Mouse (Mus musculus) hindbrain, embryonic 12.5 days (tissue): ENCODE measurements around the gene Tent2. TPM values are rescaled to one million over a fixed set of nuclear protein-coding genes. Genes with fewer than 3 reads are reported as not detected.
"Not testable (repeated sequence)": the region's sequence is repeated elsewhere in the genome, so short reads cannot be mapped to it uniquely, and the experiment has no call there.

Experiments used
- ATAC-seq: fragments of 200-750 bp; cut with Nextera tagmentation; 2 replicates; pipeline ENCODE4 v1.8.0; 2017; ENCODE audit warnings: moderate TSS enrichment; ENCODE audit not compliant: low FRiP score
- H3K27ac ChIP-seq: fragments of 300-500 bp; sonication (generic); 2 replicates; pipeline ENCODE4 v1.5.1; 2016; ENCODE audit warnings: mild to moderate bottlenecking
- H3K27me3 ChIP-seq: fragments of 300-500 bp; sonication (generic); 2 replicates; pipeline ENCODE4 v1.6.1; 2016; ENCODE audit warnings: mild to moderate bottlenecking
- H3K36me3 ChIP-seq: fragments of 300-500 bp; sonication (generic); 2 replicates; pipeline ENCODE4 v1.6.1; 2016; ENCODE audit warnings: mild to moderate bottlenecking
- H3K4me1 ChIP-seq: fragments of 300-500 bp; sonication (generic); 2 replicates; pipeline ENCODE4 v1.6.1; 2016
- H3K4me2 ChIP-seq: fragments of 300-500 bp; sonication (generic); replicated peaks from 2 replicates; pipeline ENCODE4 v1.6.1; 2016; ENCODE audit warnings: mild to moderate bottlenecking
- H3K4me3 ChIP-seq: fragments of 300-500 bp; sonication (generic); 2 replicates; pipeline ENCODE4 v1.5.1; 2016; ENCODE audit warnings: mild to moderate bottlenecking
- H3K9ac ChIP-seq: fragments of 300-500 bp; sonication (generic); 2 replicates; pipeline ENCODE4 v1.6.1; 2016; ENCODE audit warnings: mild to moderate bottlenecking, moderate library complexity
- H3K9me3 ChIP-seq: fragments of 300-500 bp; sonication (generic); replicated peaks from 2 replicates; pipeline ENCODE4 v1.6.1; 2016; ENCODE audit warnings: mild to moderate bottlenecking
- WGBS: fragments of 180-500 bp; shearing (Covaris S2); methylation state at CpG from one replicate; pipeline ENCODE4 v1.1.7; 2016; 5-methylcytosine and 5-hydroxymethylcytosine counted together
- polyA plus RNA-seq: library from polyadenylated mRNA; unstranded; fragments of >200 nt; fragmentation: Nextera tagmentation; extraction: Ambion mirVana; gene quantifications from 2 replicates; pipeline ENCODE4 v1.2.1, GENCODE M21; 2016

Tent2 gene
- polyA plus RNA-seq, 1 experiment from 2014 or later = 55.7 TPM

GRCm38 (mm10) chr13:93187792-93188191, 4.4 kb downstream of the Tent2 start:
- not testable (repeated sequence) for H3K9ac ChIP-seq, ATAC-seq, H3K4me2 ChIP-seq, H3K27ac ChIP-seq, H3K27me3 ChIP-seq, H3K9me3 ChIP-seq, H3K36me3 ChIP-seq, H3K4me3 ChIP-seq
- H3K4me1 ChIP-seq = peaks cover 16% of the 10 kb centered on the region
- WGBS = 96% methylated on average over 5 of the region's 5 CpGs

DNA sequence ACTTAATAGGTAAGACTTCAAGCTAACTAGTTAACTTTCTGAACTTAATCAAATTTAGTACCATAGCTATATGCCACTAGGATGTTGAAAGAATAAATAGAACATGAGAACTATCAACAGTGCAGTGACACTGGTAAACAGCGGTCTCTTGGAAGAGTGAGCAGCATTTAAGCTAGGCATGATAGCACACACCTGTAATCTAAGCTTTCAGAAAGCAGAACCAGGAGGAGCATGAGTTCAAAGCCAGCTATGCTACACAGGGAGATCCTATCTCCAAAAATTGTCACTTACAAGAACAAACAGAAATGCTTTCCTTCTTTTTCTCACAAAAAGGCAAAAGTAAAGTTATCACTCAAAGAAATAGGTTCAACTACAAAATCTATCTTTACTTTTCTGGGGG, 11.8 kb downstream of the Tent2 start:
- ATAC-seq = no peak
- no peak overlapping the region for H3K9ac ChIP-seq
- H3K9me3 ChIP-seq = no peaks in the 10 kb centered on the region
- H3K4me2 ChIP-seq = no peak overlapping the region
- H3K36me3 ChIP-seq = peaks cover 14% of the 10 kb centered on the region
- no peaks in the 10 kb centered on the region for H3K27me3 ChIP-seq
- 100% methylated on average over 1 of the region's 1 CpGs for WGBS
- H3K27ac ChIP-seq = no peak overlapping the region
- H3K4me3 ChIP-seq = no peak overlapping the region
- H3K4me1 ChIP-seq = no peaks in the 10 kb centered on the region

DNA sequence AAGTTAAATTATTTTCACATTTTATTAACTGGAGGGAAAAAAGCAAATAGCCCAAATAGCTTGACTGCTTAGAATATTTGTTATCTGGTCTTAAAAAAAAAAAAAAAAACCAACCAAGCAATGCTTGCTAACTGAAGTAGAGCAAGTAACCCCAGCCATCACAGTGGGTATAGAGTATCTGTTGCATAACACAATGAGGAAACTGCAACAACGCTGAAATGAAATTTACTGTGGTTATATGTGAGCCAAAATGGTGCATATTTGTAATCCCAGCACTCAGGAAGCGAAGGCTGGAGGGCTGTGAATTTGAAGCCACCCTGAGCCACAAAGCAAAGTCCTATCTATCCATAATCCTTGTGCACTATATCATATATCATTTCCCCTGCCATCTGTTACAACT, 12.7 kb downstream of the Tent2 start:
- Histone ChIP-seq H3K4me2 (no peak overlapping the region), H3K4me1 (no peaks in the 10 kb centered on the region), H3K9me3 (no peaks in the 10 kb centered on the region), H3K4me3 (no peak overlapping the region), H3K27me3 (no peaks in the 10 kb centered on the region), H3K27ac (no peak overlapping the region), H3K36me3 (peaks cover 18% of the 10 kb centered on the region), H3K9ac (no peak overlapping the region)
- 93% methylated on average over 2 of the region's 2 CpGs for WGBS
- ATAC-seq = no peak

DNA sequence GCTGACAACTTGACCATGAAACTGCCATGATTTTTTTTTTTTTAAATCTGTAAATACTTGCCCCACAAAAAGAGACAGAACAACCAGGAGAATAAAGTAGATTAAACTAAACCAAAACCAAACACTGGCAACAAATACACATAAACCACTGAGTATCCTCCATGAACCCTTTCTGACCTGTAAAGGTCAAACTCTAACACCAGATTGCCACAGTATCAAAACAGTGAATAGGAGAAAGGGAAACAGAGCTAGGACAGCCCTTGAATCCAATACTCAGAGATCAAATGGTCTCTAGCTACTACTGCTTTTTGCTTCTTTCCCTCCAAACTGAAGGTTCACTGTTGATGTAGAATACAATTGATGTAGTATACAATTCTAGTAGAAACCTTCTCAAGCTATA, 14.6 kb downstream of the Tent2 start:
- Histone ChIP-seq H3K9ac (no peak overlapping the region), H3K4me3 (no peak overlapping the region), H3K4me2 (no peak overlapping the region), H3K4me1 (no peaks in the 10 kb centered on the region), H3K27ac (no peak overlapping the region), H3K27me3 (no peaks in the 10 kb centered on the region), H3K9me3 (no peaks in the 10 kb centered on the region), H3K36me3 (peaks cover 21% of the 10 kb centered on the region)
- ATAC-seq = no peak

GRCm38 (mm10) chr13:93163303-93163702, 28.9 kb downstream of the Tent2 start:
- no peaks in the 10 kb centered on the region for H3K4me1 ChIP-seq
- WGBS = 94% methylated on average over 4 of the region's 4 CpGs
- peaks cover 35% of the 10 kb centered on the region for H3K36me3 ChIP-seq
- no peak overlapping the region for H3K9ac ChIP-seq
- no peak overlapping the region for H3K27ac ChIP-seq
- no peaks in the 10 kb centered on the region for H3K27me3 ChIP-seq
- no peaks in the 10 kb centered on the region for H3K9me3 ChIP-seq
- no peak overlapping the region for H3K4me2 ChIP-seq
- ATAC-seq = no peak
- H3K4me3 ChIP-seq = no peak overlapping the region

DNA sequence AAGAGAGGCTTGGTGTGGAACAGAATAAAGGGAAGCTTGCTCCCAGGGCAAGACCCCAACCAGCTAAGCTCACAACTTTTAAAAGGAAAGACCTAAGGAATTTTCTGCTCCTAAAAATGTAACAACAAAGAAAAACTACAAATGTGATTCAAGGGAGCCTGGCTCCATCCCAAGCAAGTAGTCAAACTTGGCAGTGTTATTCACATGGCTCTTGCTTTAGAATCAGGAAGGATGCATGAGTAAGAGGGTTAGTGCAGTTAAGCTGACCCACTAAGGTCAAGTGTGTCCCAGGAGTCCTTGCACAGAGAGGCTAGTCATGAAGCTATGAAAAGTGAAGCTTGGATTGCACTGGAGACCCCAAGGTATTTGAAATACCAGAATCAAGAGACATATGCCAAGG, 29.7 kb downstream of the Tent2 start:
- ATAC-seq = no peak
- Histone ChIP-seq H3K4me2 (no peak overlapping the region), H3K9ac (no peak overlapping the region), H3K36me3 (peaks cover 35% of the 10 kb centered on the region), H3K27ac (no peak overlapping the region), H3K4me1 (no peaks in the 10 kb centered on the region), H3K4me3 (no peak overlapping the region), H3K27me3 (no peaks in the 10 kb centered on the region), H3K9me3 (no peaks in the 10 kb centered on the region)

DNA sequence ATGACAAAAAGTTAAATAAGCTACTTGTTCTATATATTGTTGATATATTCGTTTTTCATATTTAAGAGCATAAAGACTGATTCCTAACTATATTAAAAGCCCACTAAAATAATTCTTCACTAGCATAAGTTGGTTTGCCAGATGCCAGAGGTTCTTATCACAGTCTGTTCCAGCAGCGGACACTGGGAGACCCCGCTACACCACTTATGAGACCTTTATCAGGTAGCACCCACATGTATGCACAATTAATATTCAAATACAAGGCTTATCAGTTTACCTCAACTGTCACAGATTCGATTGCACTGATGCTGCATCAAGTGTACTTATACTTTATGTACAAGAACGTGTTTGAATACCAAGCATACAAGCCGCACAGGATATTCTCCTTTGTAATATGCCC, 33.9 kb downstream of the Tent2 start:
- 98% methylated on average over 6 of the region's 6 CpGs for WGBS
- Histone ChIP-seq H3K9me3 (no peaks in the 10 kb centered on the region), H3K36me3 (peaks cover 20% of the 10 kb centered on the region), H3K4me2 (no peak overlapping the region), H3K27me3 (no peaks in the 10 kb centered on the region), H3K4me1 (no peaks in the 10 kb centered on the region), H3K27ac (no peak overlapping the region), H3K9ac (no peak overlapping the region), H3K4me3 (no peak overlapping the region)
- ATAC-seq = no peak

DNA sequence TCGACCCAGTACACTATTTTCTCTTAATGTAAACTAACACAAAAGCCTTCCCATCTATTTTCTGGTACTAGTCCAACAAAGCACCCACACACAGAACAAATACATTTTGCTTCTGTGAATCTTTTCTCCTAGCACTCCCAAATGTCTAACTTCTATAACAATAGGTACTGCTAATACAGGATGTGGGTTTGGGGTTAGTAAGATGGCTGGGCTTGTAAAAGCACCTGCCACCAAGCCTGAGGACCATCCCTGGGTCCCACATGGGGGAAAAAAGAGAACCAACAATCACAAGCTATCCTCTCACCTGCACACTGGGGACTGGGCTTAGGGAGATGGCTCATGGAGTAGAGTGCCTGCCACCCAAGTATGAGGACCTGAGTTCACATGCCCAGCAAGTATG, 38.9 kb downstream of the Tent2 start:
- Histone ChIP-seq H3K4me2 (no peak overlapping the region), H3K9me3 (no peaks in the 10 kb centered on the region), H3K4me3 (no peak overlapping the region), H3K27ac (no peak overlapping the region), H3K27me3 (no peaks in the 10 kb centered on the region), H3K9ac (no peak overlapping the region), H3K4me1 (no peaks in the 10 kb centered on the region), H3K36me3 (peaks cover 28% of the 10 kb centered on the region)
- 97% methylated on average over 1 of the region's 1 CpGs for WGBS
- ATAC-seq = no peak

- Histone ChIP-seq H3K36me3 (peaks cover 9% of the 10 kb centered on the region), H3K4me2 (peak within 1 kb of the TSS; percentile 88), H3K9me3 (no peaks in the 10 kb centered on the region), H3K27me3 (no peaks in the 10 kb centered on the region), H3K4me1 (peaks cover 15% of the 10 kb centered on the region), H3K27ac (no peak within 1 kb of the TSS), H3K4me3 (peak within 1 kb of the TSS; percentile 40), H3K9ac (peak within 1 kb of the TSS; percentile 65)
- WGBS = 1% methylated on average over 44 of the region's 45 CpGs
- peak; percentile 87 for ATAC-seq
Measured at GRCm38 (mm10) chr13:93144336-93145167, 47.6 kb downstream of the Tent2 start, which contains the start of gene Cmya5. Gene Cmya5 (minus strand): TSS chr13:93144724.

DNA sequence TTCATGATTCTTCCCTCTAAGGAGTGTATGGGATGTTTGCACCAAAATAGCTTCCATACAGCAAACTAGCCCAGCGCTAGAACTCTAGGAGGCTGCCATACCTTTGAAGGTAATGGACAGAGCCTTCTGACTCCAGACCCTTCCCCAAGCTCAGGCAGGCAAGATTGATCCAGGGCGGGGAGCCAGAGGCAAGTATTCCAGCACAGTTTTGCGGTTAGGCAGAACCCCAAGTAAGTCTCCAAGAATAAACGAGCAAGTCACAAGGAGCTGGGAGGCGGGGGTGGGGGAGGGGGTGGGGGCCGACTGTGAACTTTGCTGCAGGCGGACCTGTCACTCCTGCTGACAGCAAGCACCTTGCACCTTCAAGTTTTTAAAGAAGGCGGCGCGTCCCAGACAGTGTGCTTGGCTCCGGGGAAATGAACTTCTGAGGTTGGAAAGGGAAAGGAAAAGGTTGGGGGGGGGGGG, 48.3 kb downstream of the Tent2 start:
- peak overlapping the region; percentile 65 for H3K9ac ChIP-seq
- peak; percentile 62 for ATAC-seq
- peaks cover 15% of the 10 kb centered on the region for H3K4me1 ChIP-seq

DNA sequence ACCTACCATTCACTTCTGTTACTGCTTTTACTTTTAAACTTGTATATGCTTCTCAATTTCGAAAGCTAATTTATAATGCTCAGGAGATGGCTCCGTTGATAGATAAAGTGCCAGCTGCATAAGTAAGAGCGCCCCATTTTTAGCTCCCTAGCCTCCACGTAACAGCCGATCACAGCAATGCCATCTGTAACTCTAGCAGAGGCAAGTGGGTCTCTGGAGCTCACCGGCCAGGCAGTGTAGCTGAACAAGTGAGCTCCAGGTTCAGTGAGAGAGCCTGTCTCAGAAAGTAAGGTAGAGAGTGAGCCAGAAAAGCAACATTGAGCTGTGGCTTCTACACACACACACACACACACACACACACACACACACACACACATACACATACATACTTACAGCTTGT, 51.0 kb downstream of the Tent2 start:
- Histone ChIP-seq H3K36me3 (no peaks in the 10 kb centered on the region), H3K4me3 (no peak overlapping the region), H3K9ac (no peak overlapping the region), H3K9me3 (no peaks in the 10 kb centered on the region), H3K27me3 (no peaks in the 10 kb centered on the region), H3K4me2 (no peak overlapping the region), H3K4me1 (peaks cover 15% of the 10 kb centered on the region), H3K27ac (no peak overlapping the region)
- ATAC-seq = no peak
- WGBS = 93% methylated on average over 6 of the region's 6 CpGs

More for the DNA sequence above, 48.3 kb downstream of the Tent2 start:
- H3K4me3 ChIP-seq = peak overlapping the region; percentile 40
- H3K9me3 ChIP-seq = no peaks in the 10 kb centered on the region
- H3K27ac ChIP-seq = no peak overlapping the region
- peak overlapping the region; percentile 88 for H3K4me2 ChIP-seq
- H3K27me3 ChIP-seq = no peaks in the 10 kb centered on the region
- 23% methylated on average over 11 of the region's 11 CpGs for WGBS
- peaks cover 2% of the 10 kb centered on the region; the same call in 1 of the 2 replicates for H3K36me3 ChIP-seq

DNA sequence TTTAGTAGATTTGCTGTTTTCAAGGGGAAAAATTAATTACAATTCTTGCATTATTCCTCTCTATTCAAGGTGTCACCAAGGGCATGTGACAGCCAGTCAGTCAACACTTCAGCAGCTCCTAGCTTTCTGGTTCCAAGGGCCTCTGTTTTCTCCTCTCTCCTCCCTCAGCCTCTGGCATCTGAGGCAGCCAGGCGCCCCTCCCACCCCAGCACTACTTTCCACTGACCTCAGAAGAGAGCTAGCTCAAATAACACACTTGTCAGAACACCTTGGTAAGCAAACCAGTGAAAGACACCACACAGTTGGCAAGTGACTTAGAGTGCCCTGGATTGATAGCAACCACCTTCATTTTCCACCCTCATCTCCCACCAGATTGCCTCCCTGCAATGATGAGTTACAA, 54.1 kb downstream of the Tent2 start:
- Histone ChIP-seq H3K4me1 (no peaks in the 10 kb centered on the region), H3K9me3 (no peaks in the 10 kb centered on the region), H3K9ac (no peak overlapping the region), H3K27me3 (no peaks in the 10 kb centered on the region), H3K36me3 (no peaks in the 10 kb centered on the region), H3K4me2 (no peak overlapping the region), H3K27ac (no peak overlapping the region), H3K4me3 (no peak overlapping the region)
- ATAC-seq = no peak
- 93% methylated on average over 1 of the region's 1 CpGs for WGBS

DNA sequence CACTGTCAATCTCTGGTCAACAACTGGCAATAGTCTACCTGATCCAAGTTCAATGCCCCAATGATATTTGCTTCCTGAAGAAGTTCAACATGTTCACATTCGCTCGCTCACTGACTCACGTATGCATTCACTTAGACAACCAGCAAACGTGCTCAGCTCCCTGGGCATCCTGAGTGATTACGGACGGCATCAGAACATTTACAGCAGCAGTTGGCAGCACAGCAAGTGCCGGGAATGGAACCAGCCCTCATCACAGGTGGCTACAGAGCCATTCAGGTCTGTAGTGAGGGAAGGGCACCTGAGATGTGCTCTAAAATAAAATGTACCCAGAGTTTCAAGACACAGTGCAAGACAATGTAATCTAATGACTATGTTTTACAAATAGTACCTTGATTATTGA, 55.1 kb downstream of the Tent2 start:
- WGBS = 89% methylated on average over 7 of the region's 7 CpGs
- no peak overlapping the region for H3K4me3 ChIP-seq

More for the DNA sequence above, 55.1 kb downstream of the Tent2 start:
- no peaks in the 10 kb centered on the region for H3K27me3 ChIP-seq
- no peaks in the 10 kb centered on the region for H3K9me3 ChIP-seq
- H3K27ac ChIP-seq = no peak overlapping the region
- H3K9ac ChIP-seq = no peak overlapping the region
- no peaks in the 10 kb centered on the region for H3K36me3 ChIP-seq
- no peak for ATAC-seq
- no peak overlapping the region for H3K4me2 ChIP-seq
- no peaks in the 10 kb centered on the region for H3K4me1 ChIP-seq
